Mouse (Mus musculus) adrenal gland, postnatal 25 days (tissue): Measurements from ENCODE around the gene BC049762. TPM values are rescaled to one million over a fixed set of nuclear protein-coding genes. Genes with fewer than 3 reads are reported as not detected.

Source experiments
- DNase-seq: peaks from one replicate; pipeline ENCODE4 v3.0.0; 2021; ENCODE audit warnings: mixed read lengths
- total RNA-seq: library from RNA; stranded (reverse); gene quantifications from 2 replicates; pipeline ENCODE4 v1.2.3, GENCODE M21; 2021

BC049762 gene
- total RNA-seq, 1 experiment from 2014 or later = not detected

GRCm38 (mm10) chr11:51214021-51214420 lies 48.8 kb downstream of the BC049762 start:
- peak; percentile 7 for DNase-seq

- DNase-seq = no peak
Measured at GRCm38 (mm10) chr11:51211426-51211825, 51.4 kb downstream of the BC049762 start.

- no peak for DNase-seq
Measured at GRCm38 (mm10) chr11:51207758-51208157, 55.1 kb downstream of the BC049762 start.

Other genes with a start within 250 kb of the BC049762 start
- gene Olfr54, start 248.8 kb downstream of the BC049762 start, total RNA-seq = 0.33 and 0.49 TPM in 2 replicates
- not detected in 2 replicates for gene Olfr1375, start 214.9 kb downstream of the BC049762 start, total RNA-seq
- 8.0 and 8.8 TPM in 2 replicates for gene Zfp354a, start 203.8 kb downstream of the BC049762 start, total RNA-seq
- gene Gm12569, start 42.6 kb downstream of the BC049762 start, total RNA-seq = not detected in 2 replicates
- 111 and 129 TPM in 2 replicates for gene Clk4, start 1.3 kb downstream of the BC049762 start, total RNA-seq
- gene Col23a1, start 26.9 kb upstream of the BC049762 start, total RNA-seq = 7.3 and 9.9 TPM in 2 replicates